21 mouse cellular contexts compared by ENCODE assay signal in the genomic region with DNA sequence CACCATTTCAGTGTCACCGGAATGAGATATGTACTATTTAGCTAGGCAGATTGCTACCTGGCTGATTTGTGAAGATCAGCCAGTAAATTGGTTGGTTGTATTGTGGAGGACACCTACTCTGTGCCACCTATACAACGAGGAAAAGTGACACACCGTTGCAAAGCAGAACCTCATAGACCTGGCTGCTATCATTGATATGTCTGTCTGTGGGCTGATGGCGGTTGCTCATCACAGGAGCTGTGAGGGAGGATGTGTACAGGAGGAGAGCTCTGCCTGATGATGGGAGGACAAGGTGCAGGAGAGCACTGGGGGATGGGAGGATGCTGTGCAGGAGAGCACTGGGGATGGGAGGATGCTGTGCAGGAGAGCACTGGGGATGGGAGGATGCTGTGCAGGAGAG. TPM values are rescaled to one million over a fixed set of nuclear protein-coding genes. Genes with fewer than 3 reads are reported as not detected.
DNase-seq lines count a peak whose midpoint lies in the region; ATAC-seq and TF ChIP-seq lines count a peak whose summit lies in the region.
"Had no signal": no experiment of that assay in that cellular context is flagged by ENCODE, and none has a peak within 500 bp of the region (broad histone marks: within the 10 kb centered on the region; RNA-seq: fewer than 3 reads in every experiment).

No protein-coding gene starts in this region.

- peak overlapping the region; percentile 76 for H3K27ac ChIP-seq in layer of hippocampus, adult 2 months
- H3K27ac ChIP-seq: embryonic facial prominence, embryonic 13.5 days; embryonic facial prominence, embryonic 15.5 days; forebrain, embryonic 10.5 days; forebrain, embryonic 12.5 days had no signal

- DNase-seq in cerebellum, adult 18-20 months, result no peak
- no peak for DNase-seq in frontal cortex, adult 2 months (ENCODE audit: extremely low spot score in 1 of 2, low spot score in 1 of 2)
- no peak for DNase-seq in layer of hippocampus, adult 2 months (ENCODE audit: low spot score in 2 of 2)
- no peak for DNase-seq in layer of hippocampus, postnatal 25 days (ENCODE audit: extremely low spot score in 1 of 2, low spot score in 1 of 2)
- DNase-seq: adrenal gland, adult 8-10 months; adrenal gland, postnatal 14 days; adrenal gland, postnatal 36 days; B cell, adult 2 months; embryo, embryonic 11 days had no signal

- no peak for TF ChIP-seq CTCF in layer of hippocampus, adult 2 months (conservative IDR thresholded peaks at IDR 0.05)

- peak; percentile 27; the same call in 1 of the 2 replicates for ATAC-seq in cerebellum, adult (ENCODE audit: insufficient number of reproducible peaks, low FRiP score, low TSS enrichment)
- peak; percentile 52; the same call in 1 of the 2 replicates for ATAC-seq in frontal cortex, adult (ENCODE audit: low TSS enrichment)
- ATAC-seq: activated CD4-positive, CD25-positive, alpha-beta regulatory T cell, adult 4 months; CD4-positive, CD25-positive, alpha-beta regulatory T cell, adult 4 months; forebrain, embryonic 16.5 days; Patski had no signal

- H3K4me3 ChIP-seq in layer of hippocampus, adult 2 months, result no peak overlapping the region
- H3K4me3 ChIP-seq: embryonic facial prominence, embryonic 13.5 days; embryonic facial prominence, embryonic 15.5 days; erythroblast, embryonic 14.5 days; forebrain, embryonic 10.5 days; forebrain, embryonic 12.5 days had no signal

RNA-seq across cellular contexts. Expression of a gene that starts 46.7 kb away (rescaled TPM):
- polyA plus RNA-seq in frontal cortex, adult 2 months (2012; rRNA removed), result 51.9 and 67.9 TPM in 2 replicates
- total RNA-seq in layer of hippocampus, adult 2 months (2021), result 100 to 1,000 TPM; 292 to 293 TPM
- total RNA-seq in layer of hippocampus, postnatal 25 days (2021), result 100 to 1,000 TPM; 255 to 275 TPM
- total RNA-seq: CH12.LX had no signal
